Comparison of ENCODE assay signal across 10 mouse cellular contexts in the genomic region with DNA sequence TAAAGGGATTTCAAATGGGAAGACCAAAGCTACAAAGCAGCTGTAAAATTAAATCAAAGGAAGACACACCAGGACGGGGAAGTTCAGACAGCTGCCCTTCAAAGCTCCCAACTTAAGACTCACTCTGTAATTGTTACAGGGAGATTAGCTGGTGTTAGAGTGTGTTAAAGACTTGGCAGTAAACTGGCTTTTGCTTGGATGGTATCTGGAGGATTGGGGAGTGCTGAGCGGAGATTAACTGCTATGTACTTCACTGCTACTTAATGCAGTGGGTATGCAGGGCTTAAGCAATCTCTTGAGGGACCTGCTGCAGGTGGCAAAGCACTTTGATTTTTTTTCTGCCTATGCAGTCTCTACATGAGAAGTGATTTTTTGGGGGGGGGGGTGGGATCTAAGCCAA.
DNase-seq lines count a peak whose midpoint lies in the region; ATAC-seq lines count a peak whose summit lies in the region.
"Had no signal": no experiment of that assay in that cellular context is flagged by ENCODE, and none has a peak within 500 bp of the region (broad histone marks: within the 10 kb centered on the region; RNA-seq: fewer than 3 reads in every experiment).

No protein-coding gene starts in this region.

- WGBS in forebrain, embryonic 14.5 days: 40% methylated on average over 2 of the region's 2 CpGs
- WGBS in forebrain, embryonic 16.5 days: 40% methylated on average over 2 of the region's 2 CpGs
- WGBS in hindbrain, embryonic 16.5 days: 52% methylated on average over 2 of the region's 2 CpGs
- 63% methylated on average over 2 of the region's 2 CpGs for WGBS in hindbrain, embryonic 11.5 days
- 22% methylated on average over 2 of the region's 2 CpGs for WGBS in midbrain, embryonic 15.5 days

- no peaks in the 10 kb centered on the region for H3K9me3 ChIP-seq in forebrain, embryonic 14.5 days (replicated peaks; ENCODE audit: control insufficient read depth, low read length)
- H3K9me3 ChIP-seq in forebrain, embryonic 16.5 days (ENCODE audit: control insufficient read depth, low read length): no peaks in the 10 kb centered on the region
- H3K9me3 ChIP-seq in hindbrain, embryonic 16.5 days (ENCODE audit: control insufficient read depth, low read length): no peaks in the 10 kb centered on the region
- no peaks in the 10 kb centered on the region for H3K9me3 ChIP-seq in hindbrain, embryonic 11.5 days (ENCODE audit: control insufficient read depth, low read length)
- H3K9me3 ChIP-seq in midbrain, embryonic 15.5 days: no peaks in the 10 kb centered on the region
- H3K9me3 ChIP-seq: kidney, embryonic 15.5 days; liver, embryonic 15.5 days had no signal

- no peak overlapping the region for H3K4me3 ChIP-seq in forebrain, embryonic 14.5 days (ENCODE audit: low read depth, low read length)
- H3K4me3 ChIP-seq in forebrain, embryonic 16.5 days (replicated peaks; ENCODE audit: low read length): no peak overlapping the region
- no peak overlapping the region for H3K4me3 ChIP-seq in hindbrain, embryonic 16.5 days (ENCODE audit: low read length)
- H3K4me3 ChIP-seq in hindbrain, embryonic 11.5 days (ENCODE audit: low read depth, low read length): no peak overlapping the region
- no peak overlapping the region for H3K4me3 ChIP-seq in midbrain, embryonic 15.5 days
- H3K4me3 ChIP-seq: kidney, embryonic 15.5 days; liver, embryonic 15.5 days had no signal

- no peak overlapping the region for H3K4me2 ChIP-seq in forebrain, embryonic 14.5 days (ENCODE audit: low read length)
- no peak overlapping the region for H3K4me2 ChIP-seq in forebrain, embryonic 16.5 days (ENCODE audit: low read length)
- no peak overlapping the region for H3K4me2 ChIP-seq in hindbrain, embryonic 16.5 days (ENCODE audit: low read length)
- H3K4me2 ChIP-seq in hindbrain, embryonic 11.5 days (replicated peaks; ENCODE audit: low read depth, low read length): no peak overlapping the region
- no peak overlapping the region for H3K4me2 ChIP-seq in midbrain, embryonic 15.5 days
- H3K4me2 ChIP-seq: kidney, embryonic 15.5 days; liver, embryonic 15.5 days had no signal

- no peaks in the 10 kb centered on the region for H3K4me1 ChIP-seq in forebrain, embryonic 14.5 days (ENCODE audit: control insufficient read depth, insufficient read depth, low read length)
- H3K4me1 ChIP-seq in forebrain, embryonic 16.5 days (replicated peaks; ENCODE audit: control insufficient read depth, insufficient read depth, low read length): no peaks in the 10 kb centered on the region
- H3K4me1 ChIP-seq in hindbrain, embryonic 16.5 days (ENCODE audit: control insufficient read depth, insufficient read depth, low read depth, low read length): no peaks in the 10 kb centered on the region
- no peaks in the 10 kb centered on the region for H3K4me1 ChIP-seq in hindbrain, embryonic 11.5 days (replicated peaks; ENCODE audit: control insufficient read depth, insufficient read depth, low read length)
- no peaks in the 10 kb centered on the region for H3K4me1 ChIP-seq in midbrain, embryonic 15.5 days
- H3K4me1 ChIP-seq: kidney, embryonic 15.5 days; liver, embryonic 15.5 days had no signal

- H3K27me3 ChIP-seq in forebrain, embryonic 14.5 days (replicated peaks; ENCODE audit: control insufficient read depth, insufficient read depth, low read length): no peaks in the 10 kb centered on the region
- H3K27me3 ChIP-seq in forebrain, embryonic 16.5 days (replicated peaks; ENCODE audit: control insufficient read depth, insufficient read depth, low read length): no peaks in the 10 kb centered on the region
- H3K27me3 ChIP-seq in hindbrain, embryonic 16.5 days (replicated peaks; ENCODE audit: control insufficient read depth, insufficient read depth, low read length): no peaks in the 10 kb centered on the region
- H3K27me3 ChIP-seq in hindbrain, embryonic 11.5 days (ENCODE audit: control insufficient read depth, insufficient read depth, low read length): no peaks in the 10 kb centered on the region
- H3K27me3 ChIP-seq in midbrain, embryonic 15.5 days (replicated peaks): no peaks in the 10 kb centered on the region
- H3K27me3 ChIP-seq: kidney, embryonic 15.5 days; liver, embryonic 15.5 days had no signal

- no peaks in the 10 kb centered on the region for H3K36me3 ChIP-seq in forebrain, embryonic 14.5 days (ENCODE audit: control insufficient read depth, insufficient read depth, low read length)
- no peaks in the 10 kb centered on the region for H3K36me3 ChIP-seq in forebrain, embryonic 16.5 days (ENCODE audit: control insufficient read depth, insufficient read depth)
- H3K36me3 ChIP-seq in hindbrain, embryonic 16.5 days (ENCODE audit: control insufficient read depth, insufficient read depth, low read length): no peaks in the 10 kb centered on the region
- no peaks in the 10 kb centered on the region for H3K36me3 ChIP-seq in hindbrain, embryonic 11.5 days (ENCODE audit: control insufficient read depth, insufficient read depth, low read length)
- no peaks in the 10 kb centered on the region for H3K36me3 ChIP-seq in midbrain, embryonic 15.5 days (replicated peaks)
- H3K36me3 ChIP-seq: kidney, embryonic 15.5 days; liver, embryonic 15.5 days had no signal

- no peak overlapping the region for H3K27ac ChIP-seq in forebrain, embryonic 14.5 days (ENCODE audit: low read depth, low read length)
- H3K27ac ChIP-seq in forebrain, embryonic 16.5 days (ENCODE audit: low read length): no peak overlapping the region
- H3K27ac ChIP-seq in hindbrain, embryonic 16.5 days (ENCODE audit: low read depth, low read length): no peak overlapping the region
- no peak overlapping the region for H3K27ac ChIP-seq in hindbrain, embryonic 11.5 days (ENCODE audit: low read depth, low read length)
- no peak overlapping the region for H3K27ac ChIP-seq in midbrain, embryonic 15.5 days
- H3K27ac ChIP-seq: kidney, embryonic 15.5 days; liver, embryonic 15.5 days had no signal

- peak; percentile 42 for ATAC-seq in forebrain, embryonic 14.5 days
- ATAC-seq in forebrain, embryonic 16.5 days: no peak
- ATAC-seq in hindbrain, embryonic 16.5 days: peak; percentile 64; the same call in 1 of the 2 replicates
- no peak for ATAC-seq in hindbrain, embryonic 11.5 days (ENCODE audit: low FRiP score)
- ATAC-seq in midbrain, embryonic 15.5 days (replicated peaks): peak; percentile 78; the same call in 1 of the 2 replicates

- no peak overlapping the region for H3K9ac ChIP-seq in forebrain, embryonic 14.5 days (ENCODE audit: low read length)
- no peak overlapping the region for H3K9ac ChIP-seq in forebrain, embryonic 16.5 days (replicated peaks; ENCODE audit: low read depth, low read length)
- no peak overlapping the region for H3K9ac ChIP-seq in hindbrain, embryonic 16.5 days (ENCODE audit: low read depth, low read length)
- no peak overlapping the region for H3K9ac ChIP-seq in hindbrain, embryonic 11.5 days (ENCODE audit: low read depth, low read length)
- H3K9ac ChIP-seq in midbrain, embryonic 15.5 days: no peak overlapping the region
- H3K9ac ChIP-seq: kidney, embryonic 15.5 days; liver, embryonic 15.5 days had no signal

- DNase-seq in forebrain, embryonic 14.5 days (ENCODE audit: low spot score): peak; percentile 19
- no peak for DNase-seq in hindbrain, embryonic 11.5 days (ENCODE audit: low spot score)
- peak; percentile 5 for DNase-seq in NIH3T3 (ENCODE audit: low read depth)
- DNase-seq in adrenal gland, adult 2 months: no peak
- no peak for DNase-seq in right cerebral cortex, adult 18-20 months

Comparison
In these comparisons a context has a peak if more than half of its experiments do, and no peak if none do; other contexts are left out.
1. ATAC-seq: peak in forebrain, embryonic 14.5 days (single experiment), hindbrain, embryonic 16.5 days (single experiment) and midbrain, embryonic 15.5 days (single experiment); none in forebrain, embryonic 16.5 days (single experiment) and hindbrain, embryonic 11.5 days (single experiment).
2. DNase-seq: peak in forebrain, embryonic 14.5 days (single experiment) and NIH3T3 (single experiment); none in hindbrain, embryonic 11.5 days (single experiment), adrenal gland, adult 2 months (single experiment) and right cerebral cortex, adult 18-20 months (single experiment).